Mouse (Mus musculus) CH12.LX (cell line): Measurements from ENCODE around the gene Mrps7. TPM values are rescaled to one million over a fixed set of nuclear protein-coding genes. Genes with fewer than 3 reads are reported as not detected.
"Not testable (repeated sequence)": the region's sequence is repeated elsewhere in the genome, so short reads cannot be mapped to it uniquely, and the experiment has no call there.

Experiments
- DNase-seq: peaks from one replicate; pipeline ENCODE4 v3.0.0-alpha.2; 2013; ENCODE audit errors: extremely low read depth
- H3K27ac ChIP-seq: 2 replicates; pipeline ENCODE4 v1.5.1; 2012; ENCODE audit warnings: low read depth, mild to moderate bottlenecking, control low read depth, moderate library complexity; ENCODE audit not compliant: insufficient read depth
- H3K27me3 ChIP-seq: replicated peaks from 2 replicates; pipeline ENCODE3; 2012; ENCODE audit warnings: inconsistent platforms
- H3K36me3 ChIP-seq, 2 experiments: replicated peaks in 1 of 2; 2 replicates each; pipeline versions ENCODE3 to v1.6.1; 2012; ENCODE audit warnings: inconsistent platforms in 1 of 2, low read length in 1 of 2, mild to moderate bottlenecking in 1 of 2, mixed read lengths in 1 of 2, moderate library complexity in 1 of 2; ENCODE audit not compliant: control insufficient read depth in 1 of 2, insufficient read depth in 1 of 2
- H3K4me1 ChIP-seq, 2 experiments: 2 replicates each; pipeline ENCODE4 v1.6.1; 2012; ENCODE audit warnings: inconsistent platforms in 1 of 2, moderate library complexity in 1 of 2; ENCODE audit not compliant: insufficient read depth in 2 of 2, control insufficient read depth in 1 of 2
- H3K4me2 ChIP-seq: 2 replicates; pipeline ENCODE4 v1.6.1; 2012; ENCODE audit warnings: low read depth, mild to moderate bottlenecking, control low read depth; ENCODE audit not compliant: poor library complexity, insufficient read depth, severe bottlenecking
- H3K4me3 ChIP-seq, 3 experiments: fragments of 150-350 bp in 1 of 3; sonication (generic) in 1 of 3; replicated peaks in 1 of 3; 2 replicates each; pipeline versions ENCODE3 to v1.5.1; 2011 to 2012; ENCODE audit warnings: low read depth in 2 of 3, low read length in 2 of 3, mild to moderate bottlenecking in 2 of 3, moderate library complexity in 2 of 3, control low read depth in 1 of 3, improper control_type of control experiment in 1 of 3, inconsistent platforms in 1 of 3, mixed read lengths in 1 of 3; ENCODE audit not compliant: poor library complexity in 1 of 3
- H3K79me2 ChIP-seq: replicated peaks from 2 replicates; pipeline ENCODE4 v1.6.1; 2012; ENCODE audit warnings: mild to moderate bottlenecking, moderate library complexity; ENCODE audit not compliant: control insufficient read depth, poor library complexity, insufficient read depth, severe bottlenecking; ENCODE audit errors: extremely low read depth
- H3K9ac ChIP-seq: 2 replicates; pipeline ENCODE4 v1.6.1; 2012; ENCODE audit warnings: low read depth, mild to moderate bottlenecking, control low read depth, moderate library complexity; ENCODE audit not compliant: insufficient read depth
- H3K9me3 ChIP-seq: replicated peaks from 2 replicates; pipeline ENCODE3; 2012; ENCODE audit warnings: low read length, inconsistent platforms, mixed read lengths
- BHLHE40 ChIP-seq: IDR thresholded peaks from 2 replicates; pipeline ENCODE4 v1.6.1; 2011; ENCODE audit warnings: mild to moderate bottlenecking, low read depth, low read length, improper control_type of control experiment
- CTCF ChIP-seq, 2 experiments: IDR thresholded peaks in 1 of 2; conservative IDR thresholded peaks in 1 of 2; 2 replicates each; pipeline ENCODE4 v1.5.1; 2011 to 2012; ENCODE audit warnings: low read depth in 2 of 2, low read length in 2 of 2, improper control_type of control experiment in 1 of 2, inconsistent platforms in 1 of 2, mild to moderate bottlenecking in 1 of 2, moderate library complexity in 1 of 2
- EP300 ChIP-seq: IDR thresholded peaks from 2 replicates; pipeline ENCODE4 v1.6.1; 2011; ENCODE audit warnings: low read length, improper control_type of control experiment
- ETS1 ChIP-seq: conservative IDR thresholded peaks from 2 replicates; pipeline ENCODE4 v1.6.1; 2012; ENCODE audit warnings: low read depth, mild to moderate bottlenecking, inconsistent platforms, low read length, improper control_type of control experiment, moderate library complexity
- IRF4 ChIP-seq: IDR thresholded peaks from 2 replicates; pipeline ENCODE4 v1.6.1; 2014; ENCODE audit warnings: low read depth, mild to moderate bottlenecking, inconsistent platforms, low read length, improper control_type of control experiment
- KAT2A ChIP-seq: IDR thresholded peaks from 2 replicates; pipeline ENCODE4 v1.6.1; 2012; ENCODE audit warnings: low read length, improper control_type of control experiment, inconsistent platforms; ENCODE audit not compliant: insufficient replicate concordance
- MAFK ChIP-seq: IDR thresholded peaks from 2 replicates; pipeline ENCODE4 v1.6.1; 2011; ENCODE audit warnings: low read length, improper control_type of control experiment; ENCODE audit not compliant: insufficient replicate concordance
- MAX ChIP-seq: IDR thresholded peaks from 2 replicates; pipeline ENCODE4 v1.6.1; 2011; ENCODE audit warnings: low read length, improper control_type of control experiment
- MEF2A ChIP-seq: IDR thresholded peaks from 2 replicates; pipeline ENCODE4 v1.6.1; 2014; ENCODE audit warnings: low read depth, mild to moderate bottlenecking, inconsistent platforms, low read length, improper control_type of control experiment, borderline replicate concordance
- MYC ChIP-seq: IDR thresholded peaks from 2 replicates; pipeline ENCODE4 v1.6.1; 2011; ENCODE audit warnings: low read depth, mild to moderate bottlenecking, improper control_type of control experiment, low read length
- NELFE ChIP-seq: IDR thresholded peaks from 2 replicates; pipeline ENCODE4 v1.6.1; 2011; ENCODE audit warnings: low read depth, low read length, improper control_type of control experiment
- POLR2A ChIP-seq: IDR thresholded peaks from 2 replicates; pipeline ENCODE4 v1.6.1; 2011; ENCODE audit warnings: low read depth, mild to moderate bottlenecking, improper control_type of control experiment, low read length
- RCOR1 ChIP-seq: conservative IDR thresholded peaks from 2 replicates; pipeline ENCODE4 v1.6.1; 2012; ENCODE audit warnings: low read depth, mild to moderate bottlenecking, inconsistent platforms, low read length, improper control_type of control experiment
- SIN3A ChIP-seq: IDR thresholded peaks from 2 replicates; pipeline ENCODE4 v1.6.1; 2012; ENCODE audit warnings: low read length, improper control_type of control experiment, inconsistent platforms
- TCF12 ChIP-seq: IDR thresholded peaks from 2 replicates; pipeline ENCODE4 v1.6.1; 2014; ENCODE audit warnings: low read depth, mild to moderate bottlenecking, inconsistent platforms, low read length, improper control_type of control experiment
- USF1 ChIP-seq: IDR thresholded peaks from 2 replicates; pipeline ENCODE4 v1.6.1; 2014; ENCODE audit warnings: low read depth, mild to moderate bottlenecking, inconsistent platforms, low read length, improper control_type of control experiment
- USF2 ChIP-seq: conservative IDR thresholded peaks from 2 replicates; pipeline ENCODE4 v1.6.1; 2011; ENCODE audit warnings: low read depth, low read length, improper control_type of control experiment
- ZC3H11A ChIP-seq: IDR thresholded peaks from 2 replicates; pipeline ENCODE4 v1.6.1; 2012; ENCODE audit warnings: low read depth, mild to moderate bottlenecking, inconsistent platforms, low read length, improper control_type of control experiment
- dilution Hi-C: fragments of 300-500 bp; cut with MboI; formaldehyde crosslinking; loops from 2 replicates; pipeline ENCODE4 v1.14.3; 2020; ENCODE audit warnings: low sequenced_read_pairs; ENCODE audit not compliant: extremely low pct_unique_long_range_greater_than_20kb, extremely low pct_ligation_motif_present
- in situ Hi-C: fragments of 300-500 bp; cut with MboI; formaldehyde crosslinking; loops from 3 replicates; pipeline ENCODE4 v1.14.3; 2019; ENCODE audit warnings: low sequenced_read_pairs, low pct_ligation_motif_present, low pct_unique_long_range_greater_than_20kb, mixed read lengths
- polyA plus RNA-seq: library from polyadenylated mRNA; unstranded; fragments of >175 nt; gene quantifications from 2 replicates; pipeline ENCODE4 v1.2.1, GENCODE M21; 2012; ENCODE audit warnings: low read depth; ENCODE audit not compliant: insufficient read length
- total RNA-seq, 2 experiments: library from RNA; depleted of rRNA; stranded (reverse); fragments of 300-350 nt in 1 of 2; fragments of >200 nt in 1 of 2; gene quantifications; 2 replicates each; pipeline ENCODE4 v1.2.3; 2012 to 2014

The Mrps7 gene
- total and polyA plus RNA-seq, 3 experiments, result 154 to 172 (median 157) TPM

GRCm38 (mm10) chr11:115644308-115644707, 40.6 kb downstream of the Mrps7 start:
- in situ Hi-C loops, result loop anchor here (5.0 to 25.0 kb wide), 3 partner anchors 68 to 768 kb away; partner anchors contain the start of genes Caskin2, Rnf157 and Tsen54
- TF ChIP-seq MAFK (no peak), EP300 (no peak), CTCF (conservative IDR thresholded peaks at IDR 0.05 in 1 of 2, IDR thresholded peaks at IDR 0.05 in 1 of 2; ENCODE audit: low read depth in 2 of 2, low read length in 2 of 2) (no peak), KAT2A (no peak), USF1 (peak; percentile 52), USF2 (0 out of 2 replicates have a peak, but pooled peaks have one; percentile 14), BHLHE40 (peak; percentile 63)
- Histone ChIP-seq H3K9me3 (no peaks in the 10 kb centered on the region), H3K27me3 (no peaks in the 10 kb centered on the region), H3K36me3 (peaks cover 38 to 42% of the 10 kb centered on the region in 2 experiments), H3K4me2 (no peak overlapping the region), H3K4me1 (peaks cover 53 to 94% of the 10 kb centered on the region in 2 experiments), H3K27ac (peak overlapping the region; percentile 83), H3K4me3 (no peak overlapping the region), H3K79me2 (peaks cover 25% of the 10 kb centered on the region), H3K9ac (no peak overlapping the region)
- no peak for DNase-seq
- dilution Hi-C loops, result no loop called here

- H3K27ac ChIP-seq, result peak overlapping the region; percentile 85
- H3K36me3 ChIP-seq, result peaks cover 48 to 52% of the 10 kb centered on the region in 2 experiments
- in situ Hi-C loops, result loop anchor here (25.0 kb wide), 1 partner anchor 767 kb away; the partner anchor contains the start of gene Rnf157
- H3K27me3 ChIP-seq, H3K4me3 ChIP-seq, H3K9me3 ChIP-seq, DNase-seq, H3K4me2 ChIP-seq, dilution Hi-C loops, H3K9ac ChIP-seq: not testable (repeated sequence)
- TF ChIP-seq TCF12 (0 out of 2 replicates have a peak, but pooled peaks have one; percentile 47), MEF2A (peak; percentile 55; the same call in 1 of the 2 replicates), ETS1 (peak; percentile 54), BHLHE40 (peak; percentile 63; the same call in 1 of the 2 replicates), POLR2A (0 out of 2 replicates have a peak, but pooled peaks have one; percentile 12)
- peaks cover 34% of the 10 kb centered on the region for H3K79me2 ChIP-seq
- H3K4me1 ChIP-seq, result peaks cover 45 to 94% of the 10 kb centered on the region in 2 experiments
These were observed 41.8 kb downstream of the Mrps7 start for GRCm38 (mm10) chr11:115645498-115645897.

GRCm38 (mm10) chr11:115646439-115646838, 42.7 kb downstream of the Mrps7 start:
- TF ChIP-seq MYC, result 0 out of 2 replicates have a peak, but pooled peaks have one; percentile 44
- no peak for TF ChIP-seq MAFK
- no peak for TF ChIP-seq USF2
- TF ChIP-seq TCF12, result peak; percentile 17; the same call in 1 of the 2 replicates
- no peak for TF ChIP-seq RCOR1
- TF ChIP-seq IRF4, result 0 out of 2 replicates have a peak, but pooled peaks have one; percentile 5
- TF ChIP-seq EP300, result no peak
- peak; percentile 71 for TF ChIP-seq MAX
- 0 out of 2 replicates have a peak, but pooled peaks have one; percentile 16 for TF ChIP-seq NELFE
- TF ChIP-seq SIN3A, result 0 out of 2 replicates have a peak, but pooled peaks have one; percentile 18
- TF ChIP-seq ZC3H11A, result no peak
- Histone ChIP-seq H3K79me2 (peaks cover 43% of the 10 kb centered on the region), H3K27me3 (no peaks in the 10 kb centered on the region), H3K36me3 (peaks cover 55 to 60% of the 10 kb centered on the region in 2 experiments), H3K4me1 (peaks cover 41 to 96% of the 10 kb centered on the region in 2 experiments), H3K9me3 (no peaks in the 10 kb centered on the region), H3K27ac (peak overlapping the region; percentile 87), H3K4me2 (no peak overlapping the region), H3K9ac (no peak overlapping the region), H3K4me3 (peak overlapping the region in 2 of 3 experiments; percentile 16 to 17)
- in situ Hi-C loops (loop anchor here (25.0 kb wide), 1 partner anchor 766 kb away; the partner anchor contains the start of gene Rnf157), dilution Hi-C loops (no loop called here)
- no peak for DNase-seq
